Mouse (Mus musculus): Measurements from ENCODE around the gene Mapkapk2. TPM values are rescaled to one million over a fixed set of nuclear protein-coding genes. Genes with fewer than 3 reads are reported as not detected.

Gene Mapkapk2
- polyA plus RNA-seq, 1 experiment from 2014 or later, result 35.9 TPM

- TF ChIP-seq CTCF (IDR thresholded peaks at IDR 0.05; ENCODE audit: low read depth), result no peak
- H3K4me2 ChIP-seq (replicated peaks; ENCODE audit: low read depth), result no peak overlapping the region
- H3K27ac ChIP-seq (ENCODE audit: low read depth, low read length), result no peak overlapping the region
- WGBS, result 60% methylated on average over 5 of the region's 5 CpGs
- no peaks in the 10 kb centered on the region for H3K27me3 ChIP-seq (replicated peaks; ENCODE audit: control insufficient read depth, insufficient read depth, low read length)
- no peak overlapping the region for H3K9ac ChIP-seq (ENCODE audit: low read depth, low read length)
- no peaks in the 10 kb centered on the region for H3K9me3 ChIP-seq (ENCODE audit: control insufficient read depth)
- H3K4me1 ChIP-seq (replicated peaks; ENCODE audit: control insufficient read depth, insufficient read depth, low read length), result no peaks in the 10 kb centered on the region
- H3K36me3 ChIP-seq (ENCODE audit: control insufficient read depth, insufficient read depth), result no peaks in the 10 kb centered on the region
- no peak for ATAC-seq
- H3K4me3 ChIP-seq (ENCODE audit: low read depth, low read length), result no peak overlapping the region
Observed at GRCm38 (mm10) chr1:131022591-131023249, 74.9 kb downstream of the Mapkapk2 start.

GRCm38 (mm10) chr1:131021900-131022590, 75.6 kb downstream of the Mapkapk2 start:
- ATAC-seq, result no peak
- no peaks in the 10 kb centered on the region for H3K4me1 ChIP-seq (replicated peaks; ENCODE audit: control insufficient read depth, insufficient read depth, low read length)
- H3K4me2 ChIP-seq (replicated peaks; ENCODE audit: low read depth), result no peak overlapping the region
- no peaks in the 10 kb centered on the region for H3K9me3 ChIP-seq (ENCODE audit: control insufficient read depth)
- no peak overlapping the region for H3K4me3 ChIP-seq (ENCODE audit: low read depth, low read length)
- WGBS, result 75% methylated on average over 11 of the region's 11 CpGs
- no peak overlapping the region for H3K27ac ChIP-seq (ENCODE audit: low read depth, low read length)
- no peaks in the 10 kb centered on the region for H3K27me3 ChIP-seq (replicated peaks; ENCODE audit: control insufficient read depth, insufficient read depth, low read length)
- TF ChIP-seq CTCF (IDR thresholded peaks at IDR 0.05; ENCODE audit: low read depth), result no peak
- no peaks in the 10 kb centered on the region for H3K36me3 ChIP-seq (ENCODE audit: control insufficient read depth, insufficient read depth)
- H3K9ac ChIP-seq (ENCODE audit: low read depth, low read length), result no peak overlapping the region

- no peak for TF ChIP-seq CTCF (IDR thresholded peaks at IDR 0.05; ENCODE audit: low read depth)
- Histone ChIP-seq H3K36me3 (ENCODE audit: control insufficient read depth, insufficient read depth) (no peaks in the 10 kb centered on the region), H3K4me1 (replicated peaks; ENCODE audit: control insufficient read depth, insufficient read depth, low read length) (no peaks in the 10 kb centered on the region), H3K9ac (ENCODE audit: low read depth, low read length) (no peak overlapping the region), H3K27ac (ENCODE audit: low read depth, low read length) (no peak overlapping the region), H3K4me2 (replicated peaks; ENCODE audit: low read depth) (no peak overlapping the region), H3K27me3 (replicated peaks; ENCODE audit: control insufficient read depth, insufficient read depth, low read length) (no peaks in the 10 kb centered on the region), H3K9me3 (ENCODE audit: control insufficient read depth) (no peaks in the 10 kb centered on the region), H3K4me3 (ENCODE audit: low read depth, low read length) (no peak overlapping the region)
- 75% methylated on average over 9 of the region's 9 CpGs for WGBS
- ATAC-seq, result no peak
Observed at GRCm38 (mm10) chr1:131021438-131021837, 76.2 kb downstream of the Mapkapk2 start.

GRCm38 (mm10) chr1:131020425-131021310, 77.0 kb downstream of the Mapkapk2 start:
- no peaks in the 10 kb centered on the region for H3K9me3 ChIP-seq (ENCODE audit: control insufficient read depth)
- H3K4me1 ChIP-seq (replicated peaks; ENCODE audit: control insufficient read depth, insufficient read depth, low read length), result no peaks in the 10 kb centered on the region
- ATAC-seq, result no peak
- no peaks in the 10 kb centered on the region for H3K36me3 ChIP-seq (ENCODE audit: control insufficient read depth, insufficient read depth)
- H3K9ac ChIP-seq (ENCODE audit: low read depth, low read length), result no peak overlapping the region
- no peak for TF ChIP-seq CTCF (IDR thresholded peaks at IDR 0.05; ENCODE audit: low read depth)
- no peak overlapping the region for H3K4me2 ChIP-seq (replicated peaks; ENCODE audit: low read depth)
- no peak overlapping the region for H3K27ac ChIP-seq (ENCODE audit: low read depth, low read length)
- 66% methylated on average over 12 of the region's 12 CpGs for WGBS
- H3K27me3 ChIP-seq (replicated peaks; ENCODE audit: control insufficient read depth, insufficient read depth, low read length), result no peaks in the 10 kb centered on the region
- no peak overlapping the region for H3K4me3 ChIP-seq (ENCODE audit: low read depth, low read length)

- H3K4me1 ChIP-seq (replicated peaks; ENCODE audit: control insufficient read depth, insufficient read depth, low read length), result no peaks in the 10 kb centered on the region
- no peaks in the 10 kb centered on the region for H3K27me3 ChIP-seq (replicated peaks; ENCODE audit: control insufficient read depth, insufficient read depth, low read length)
- no peak within 1 kb of the TSS for H3K4me2 ChIP-seq (replicated peaks; ENCODE audit: low read depth)
- H3K9ac ChIP-seq (ENCODE audit: low read depth, low read length), result no peak within 1 kb of the TSS
- WGBS, result 74% methylated on average over 8 of the region's 8 CpGs
- H3K36me3 ChIP-seq (ENCODE audit: control insufficient read depth, insufficient read depth), result no peaks in the 10 kb centered on the region
- H3K4me3 ChIP-seq (ENCODE audit: low read depth, low read length), result no peak within 1 kb of the TSS
- no peak within 1 kb of the TSS for H3K27ac ChIP-seq (ENCODE audit: low read depth, low read length)
- no peaks in the 10 kb centered on the region for H3K9me3 ChIP-seq (ENCODE audit: control insufficient read depth)
- no peak for ATAC-seq
- no peak for TF ChIP-seq CTCF (IDR thresholded peaks at IDR 0.05; ENCODE audit: low read depth)
Observed at GRCm38 (mm10) chr1:131019492-131020098, 78.0 kb downstream of the Mapkapk2 start, which contains the start of gene Il10. TSS of gene Il10 (plus strand) at chr1:131019845.

GRCm38 (mm10) chr1:131015879-131016278, 81.7 kb downstream of the Mapkapk2 start:
- ATAC-seq, result no peak
- no peak overlapping the region for H3K27ac ChIP-seq (ENCODE audit: low read depth, low read length)
- no peak overlapping the region for H3K4me2 ChIP-seq (replicated peaks; ENCODE audit: low read depth)
- WGBS, result 93% methylated on average over 7 of the region's 7 CpGs
- no peak for TF ChIP-seq CTCF (IDR thresholded peaks at IDR 0.05; ENCODE audit: low read depth)
- H3K27me3 ChIP-seq (replicated peaks; ENCODE audit: control insufficient read depth, insufficient read depth, low read length), result no peaks in the 10 kb centered on the region
- H3K36me3 ChIP-seq (ENCODE audit: control insufficient read depth, insufficient read depth), result no peaks in the 10 kb centered on the region
- no peaks in the 10 kb centered on the region for H3K4me1 ChIP-seq (replicated peaks; ENCODE audit: control insufficient read depth, insufficient read depth, low read length)
- no peaks in the 10 kb centered on the region for H3K9me3 ChIP-seq (ENCODE audit: control insufficient read depth)
- H3K4me3 ChIP-seq (ENCODE audit: low read depth, low read length), result no peak overlapping the region
- H3K9ac ChIP-seq (ENCODE audit: low read depth, low read length), result no peak overlapping the region

Data from intestine, postnatal 0 days (tissue).